Mouse (Mus musculus) cerebellum, postnatal 14 days (tissue): ENCODE results near the gene Hectd1.

Source experiments
- DNase-seq, 2 experiments: peaks; one replicate each; pipeline ENCODE4 v3.0.0; 2021; ENCODE audit warnings: mixed read lengths in 2 of 2

Hectd1 gene

GRCm38 (mm10) chr12:51699623-51700393, 129.5 kb downstream of the Hectd1 start:
- DNase-seq, result no peak

DNA sequence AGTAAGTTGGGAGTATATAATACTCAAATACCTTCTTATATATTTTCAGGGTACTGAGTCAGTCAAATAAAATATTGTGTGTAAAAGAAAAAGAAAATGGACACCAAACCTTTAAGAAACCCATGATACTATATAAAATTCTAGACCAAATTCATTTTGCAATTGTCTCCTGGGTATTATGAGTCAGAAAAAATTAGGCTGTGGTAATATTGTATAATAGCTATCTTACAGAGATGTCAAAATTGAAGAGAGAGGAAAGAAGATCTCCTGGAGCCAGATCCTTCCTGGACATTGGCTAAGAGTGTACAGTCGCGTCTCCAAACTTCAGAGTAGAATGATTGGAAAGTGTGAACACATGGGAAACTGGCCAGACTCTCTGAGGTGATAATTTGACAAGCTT, 133.2 kb downstream of the Hectd1 start:
- DNase-seq, result no peak

DNA sequence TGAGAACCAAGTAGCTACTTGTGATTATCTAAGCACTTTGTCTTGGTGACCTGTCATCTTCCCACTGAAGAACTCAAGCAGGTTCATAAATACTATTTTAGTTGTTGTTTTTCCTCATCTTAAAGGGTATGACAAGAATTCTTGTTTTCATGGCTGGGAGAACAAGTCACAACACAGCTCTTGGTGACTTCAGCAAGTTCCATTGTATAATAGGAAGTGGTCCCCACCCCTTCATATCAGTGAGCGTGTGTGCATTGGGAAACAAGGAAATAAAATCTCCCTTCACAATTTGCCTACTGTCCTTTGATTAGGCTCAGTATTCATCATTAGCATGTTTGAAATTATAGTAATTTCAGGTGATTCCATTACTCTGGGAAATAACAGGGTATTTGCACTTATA, 134.4 kb downstream of the Hectd1 start:
- no peak for DNase-seq

- no peak for DNase-seq
These were observed 135.2 kb downstream of the Hectd1 start for GRCm38 (mm10) chr12:51694096-51694495.
